Mouse (Mus musculus) thymus, postnatal 10 days (tissue): ENCODE data around the gene Bglap.

Source experiments
- DNase-seq, 2 experiments: peaks; one replicate each; pipeline ENCODE4 v3.0.0; 2021; ENCODE audit warnings: low spot score in 2 of 2

Gene Bglap

GRCm38 (mm10) chr3:88350732-88351131 is 33.5 kb downstream of the Bglap start:
- DNase-seq, result no peak

GRCm38 (mm10) chr3:88339006-88339405 is 45.3 kb downstream of the Bglap start:
- no peak for DNase-seq

- no peak for DNase-seq
Measured at GRCm38 (mm10) chr3:88338316-88338715, 45.9 kb downstream of the Bglap start.

GRCm38 (mm10) chr3:88337367-88338020 is 46.8 kb downstream of the Bglap start:
- DNase-seq, result no peak

- peak; percentile 95 to 97 for DNase-seq
Measured at GRCm38 (mm10) chr3:88336058-88337013, 47.9 kb downstream of the Bglap start, which contains the start of the genes Tmem79 and Smg5. Gene Tmem79 (minus strand): TSS chr3:88336148. Gene Smg5 (plus strand): TSS chr3:88336260.

- DNase-seq, result no peak
Measured at GRCm38 (mm10) chr3:88335436-88336053, 48.7 kb downstream of the Bglap start.

- DNase-seq, result no peak
Measured at GRCm38 (mm10) chr3:88334902-88335435, 49.3 kb downstream of the Bglap start.

GRCm38 (mm10) chr3:88334029-88334658 is 50.1 kb downstream of the Bglap start:
- no peak for DNase-seq
